Mouse (Mus musculus): ENCODE measurements around the gene Gmfb. TPM values are rescaled to one million over a fixed set of nuclear protein-coding genes. Genes with fewer than 3 reads are reported as not detected.

Gmfb gene
- polyA plus RNA-seq, 1 experiment = 23.9 TPM

- Histone ChIP-seq H3K27ac (ENCODE audit: control insufficient read depth, insufficient read depth, low read length) (no peak overlapping the region), H3K4me3 (ENCODE audit: control insufficient read depth, insufficient read depth, low read length) (no peak overlapping the region), H3K36me3 (ENCODE audit: control insufficient read depth, insufficient read depth, low read length) (no peaks in the 10 kb centered on the region), H3K4me1 (replicated peaks; ENCODE audit: control insufficient read depth, insufficient read depth, low read length) (no peaks in the 10 kb centered on the region), H3K27me3 (ENCODE audit: control insufficient read depth, insufficient read depth, low read length) (no peaks in the 10 kb centered on the region)
- no peak for TF ChIP-seq POLR2A (IDR thresholded peaks at IDR 0.05; ENCODE audit: control insufficient read depth, extremely low read depth, insufficient read depth, low read length, poor library complexity)
- no peak for DNase-seq
- WGBS = 95% methylated on average over 11 of the region's 11 CpGs
These were observed 23.7 kb upstream of the Gmfb start for GRCm38 (mm10) chr14:46845706-46846105.

GRCm38 (mm10) chr14:46839326-46839725 lies 17.3 kb upstream of the Gmfb start:
- Histone ChIP-seq H3K27ac (ENCODE audit: control insufficient read depth, insufficient read depth, low read length) (no peak overlapping the region), H3K36me3 (ENCODE audit: control insufficient read depth, insufficient read depth, low read length) (no peaks in the 10 kb centered on the region), H3K4me3 (ENCODE audit: control insufficient read depth, insufficient read depth, low read length) (no peak overlapping the region), H3K27me3 (ENCODE audit: control insufficient read depth, insufficient read depth, low read length) (no peaks in the 10 kb centered on the region), H3K4me1 (replicated peaks; ENCODE audit: control insufficient read depth, insufficient read depth, low read length) (no peaks in the 10 kb centered on the region)
- WGBS = 88% methylated on average over 4 of the region's 4 CpGs
- DNase-seq = no peak
- no peak for TF ChIP-seq POLR2A (IDR thresholded peaks at IDR 0.05; ENCODE audit: control insufficient read depth, extremely low read depth, insufficient read depth, low read length, poor library complexity)
- TF ChIP-seq CTCF (IDR thresholded peaks at IDR 0.05; ENCODE audit: borderline replicate concordance, control insufficient read depth, extremely low read depth, insufficient read depth, low read length, poor library complexity) = no peak

- no peak for TF ChIP-seq CTCF (IDR thresholded peaks at IDR 0.05; ENCODE audit: borderline replicate concordance, control insufficient read depth, extremely low read depth, insufficient read depth, low read length, poor library complexity)
- no peak for TF ChIP-seq POLR2A (IDR thresholded peaks at IDR 0.05; ENCODE audit: control insufficient read depth, extremely low read depth, insufficient read depth, low read length, poor library complexity)
- no peak for DNase-seq
- Histone ChIP-seq H3K4me1 (replicated peaks; ENCODE audit: control insufficient read depth, insufficient read depth, low read length) (peaks cover 4% of the 10 kb centered on the region; the same call in 1 of the 2 replicates), H3K27me3 (ENCODE audit: control insufficient read depth, insufficient read depth, low read length) (no peaks in the 10 kb centered on the region), H3K27ac (ENCODE audit: control insufficient read depth, insufficient read depth, low read length) (no peak overlapping the region), H3K4me3 (ENCODE audit: control insufficient read depth, insufficient read depth, low read length) (peak overlapping the region; percentile 81), H3K36me3 (ENCODE audit: control insufficient read depth, insufficient read depth, low read length) (no peaks in the 10 kb centered on the region)
- WGBS = 13% methylated on average over 40 of the region's 40 CpGs
These were observed 10.6 kb upstream of the Gmfb start for GRCm38 (mm10) chr14:46832354-46833272.

- peak; percentile 86 for DNase-seq
- Histone ChIP-seq H3K36me3 (ENCODE audit: control insufficient read depth, insufficient read depth, low read length) (no peaks in the 10 kb centered on the region), H3K27ac (ENCODE audit: control insufficient read depth, insufficient read depth, low read length) (no peak within 1 kb of the TSS), H3K4me3 (ENCODE audit: control insufficient read depth, insufficient read depth, low read length) (peak within 1 kb of the TSS; percentile 81), H3K27me3 (ENCODE audit: control insufficient read depth, insufficient read depth, low read length) (no peaks in the 10 kb centered on the region), H3K4me1 (replicated peaks; ENCODE audit: control insufficient read depth, insufficient read depth, low read length) (peaks cover 4% of the 10 kb centered on the region; the same call in 1 of the 2 replicates)
- WGBS = under 1% methylated on average over 32 of the region's 32 CpGs
- 0 out of 2 replicates have a peak, but pooled peaks have one; percentile 38 for TF ChIP-seq CTCF (IDR thresholded peaks at IDR 0.05; ENCODE audit: borderline replicate concordance, control insufficient read depth, extremely low read depth, insufficient read depth, low read length, poor library complexity)
- TF ChIP-seq POLR2A (IDR thresholded peaks at IDR 0.05; ENCODE audit: control insufficient read depth, extremely low read depth, insufficient read depth, low read length, poor library complexity) = peak; percentile 26; the same call in 1 of the 2 replicates
These were observed 9.8 kb upstream of the Gmfb start, which contains the start of gene Cgrrf1 for GRCm38 (mm10) chr14:46831837-46832333. Gene Cgrrf1 (plus strand): TSS chr14:46832125.

GRCm38 (mm10) chr14:46831295-46831694 lies 9.3 kb upstream of the Gmfb start:
- DNase-seq = no peak
- H3K27me3 ChIP-seq (ENCODE audit: control insufficient read depth, insufficient read depth, low read length) = no peaks in the 10 kb centered on the region
- H3K36me3 ChIP-seq (ENCODE audit: control insufficient read depth, insufficient read depth, low read length) = no peaks in the 10 kb centered on the region
- no peak for TF ChIP-seq CTCF (IDR thresholded peaks at IDR 0.05; ENCODE audit: borderline replicate concordance, control insufficient read depth, extremely low read depth, insufficient read depth, low read length, poor library complexity)
- TF ChIP-seq POLR2A (IDR thresholded peaks at IDR 0.05; ENCODE audit: control insufficient read depth, extremely low read depth, insufficient read depth, low read length, poor library complexity) = no peak
- 3% methylated on average over 4 of the region's 4 CpGs for WGBS
- no peak overlapping the region for H3K27ac ChIP-seq (ENCODE audit: control insufficient read depth, insufficient read depth, low read length)
- H3K4me3 ChIP-seq (ENCODE audit: control insufficient read depth, insufficient read depth, low read length) = peak overlapping the region; percentile 81
- H3K4me1 ChIP-seq (replicated peaks; ENCODE audit: control insufficient read depth, insufficient read depth, low read length) = peaks cover 4% of the 10 kb centered on the region; the same call in 1 of the 2 replicates

GRCm38 (mm10) chr14:46827430-46827829 lies 5.4 kb upstream of the Gmfb start:
- H3K27ac ChIP-seq (ENCODE audit: control insufficient read depth, insufficient read depth, low read length) = no peak overlapping the region
- no peak for DNase-seq
- H3K27me3 ChIP-seq (ENCODE audit: control insufficient read depth, insufficient read depth, low read length) = no peaks in the 10 kb centered on the region
- TF ChIP-seq CTCF (IDR thresholded peaks at IDR 0.05; ENCODE audit: borderline replicate concordance, control insufficient read depth, extremely low read depth, insufficient read depth, low read length, poor library complexity) (no peak), POLR2A (IDR thresholded peaks at IDR 0.05; ENCODE audit: control insufficient read depth, extremely low read depth, insufficient read depth, low read length, poor library complexity) (no peak)
- no peak overlapping the region for H3K4me3 ChIP-seq (ENCODE audit: control insufficient read depth, insufficient read depth, low read length)
- no peaks in the 10 kb centered on the region for H3K36me3 ChIP-seq (ENCODE audit: control insufficient read depth, insufficient read depth, low read length)
- peaks cover 3% of the 10 kb centered on the region; the same call in 1 of the 2 replicates for H3K4me1 ChIP-seq (replicated peaks; ENCODE audit: control insufficient read depth, insufficient read depth, low read length)
- 79% methylated on average over 1 of the region's 1 CpGs for WGBS
